Mouse (Mus musculus) C2C12 (cell line): ENCODE results near the gene Lmln.

Experiments
- CEBPB ChIP-seq: IDR thresholded peaks from one replicate; pipeline ENCODE4 v1.6.1; 2011; ENCODE audit warnings: low read depth, mild to moderate bottlenecking, control low read depth, moderate library complexity
- CTCF ChIP-seq: IDR thresholded peaks from one replicate; pipeline ENCODE4 v1.5.1; 2011; ENCODE audit not compliant: control insufficient read depth, insufficient read depth, insufficient read length
- FOSL1 ChIP-seq: IDR thresholded peaks from one replicate; pipeline ENCODE4 v1.8.0; 2011; ENCODE audit warnings: mild to moderate bottlenecking, low read length; ENCODE audit not compliant: poor library complexity, insufficient read depth, severe bottlenecking
- MAX ChIP-seq: IDR thresholded peaks from one replicate; pipeline ENCODE4 v1.6.1; 2011; ENCODE audit warnings: mild to moderate bottlenecking, control low read depth
- MYOD1 ChIP-seq: IDR thresholded peaks from one replicate; pipeline ENCODE4 v1.6.1; 2011; ENCODE audit warnings: low read depth; ENCODE audit not compliant: control insufficient read depth, insufficient read length
- MYOG ChIP-seq: IDR thresholded peaks from one replicate; pipeline ENCODE4 v1.6.1; 2011; ENCODE audit not compliant: control insufficient read depth, insufficient read length; ENCODE audit errors: extremely low read depth
- USF1 ChIP-seq: IDR thresholded peaks from one replicate; pipeline ENCODE4 v1.6.1; 2011; ENCODE audit warnings: low read depth, mild to moderate bottlenecking, control low read depth, moderate library complexity

- no peak for TF ChIP-seq CTCF
- no peak for TF ChIP-seq CEBPB
- TF ChIP-seq MAX: no peak
- TF ChIP-seq USF1: no peak
- TF ChIP-seq MYOG: no peak
- no peak for TF ChIP-seq MYOD1
- TF ChIP-seq FOSL1: no peak
These were observed 13.6 kb upstream of the Lmln start for GRCm38 (mm10) chr16:33048686-33049085.
